Mouse (Mus musculus): ENCODE data around the gene Dhcr7. TPM values are rescaled to one million over a fixed set of nuclear protein-coding genes. Genes with fewer than 3 reads are reported as not detected.

The Dhcr7 gene
- polyA plus RNA-seq, 1 experiment: 27.8 TPM

GRCm38 (mm10) chr7:143848768-143849482, 26.0 kb downstream of the Dhcr7 start:
- Histone ChIP-seq H3K4me3 (ENCODE audit: insufficient read depth, poor library complexity, severe bottlenecking) (no peak overlapping the region), H3K79me3 (ENCODE audit: low read depth) (no peaks in the 10 kb centered on the region), H3K36me3 (ENCODE audit: control insufficient read depth, insufficient read depth) (peaks cover 15% of the 10 kb centered on the region), H3ac (ENCODE audit: control insufficient read depth, insufficient read length, low read depth) (no peak overlapping the region), H3K27me3 (ENCODE audit: control insufficient read depth, insufficient read depth, insufficient read length) (no peaks in the 10 kb centered on the region), H3K79me2 (ENCODE audit: control insufficient read depth, insufficient read depth) (no peaks in the 10 kb centered on the region)
- TF ChIP-seq MYOD1 (IDR thresholded peaks at IDR 0.05; ENCODE audit: control insufficient read depth, insufficient read length, low read depth) (no peak), CTCF (IDR thresholded peaks at IDR 0.05; ENCODE audit: control insufficient read depth, insufficient read depth, insufficient read length) (no peak), MAX (IDR thresholded peaks at IDR 0.05) (no peak), MYOG (IDR thresholded peaks at IDR 0.05; ENCODE audit: control insufficient read depth, extremely low read depth, insufficient read length) (no peak), FOSL1 (IDR thresholded peaks at IDR 0.05; ENCODE audit: insufficient read depth, low read length, poor library complexity, severe bottlenecking) (no peak), CEBPB (IDR thresholded peaks at IDR 0.05; ENCODE audit: low read depth) (no peak), USF1 (IDR thresholded peaks at IDR 0.05; ENCODE audit: low read depth) (no peak)

GRCm38 (mm10) chr7:143866538-143866937, 43.6 kb downstream of the Dhcr7 start, which contains the start of gene Gm498:
TSS of gene Gm498 (plus strand) at chr7:143866838.
- Histone ChIP-seq H3K79me2 (ENCODE audit: control insufficient read depth, insufficient read depth) (no peaks in the 10 kb centered on the region), H3ac (ENCODE audit: control insufficient read depth, insufficient read length, low read depth) (no peak within 1 kb of the TSS), H3K4me3 (ENCODE audit: insufficient read depth, poor library complexity, severe bottlenecking) (no peak within 1 kb of the TSS), H3K36me3 (ENCODE audit: control insufficient read depth, insufficient read depth) (no peaks in the 10 kb centered on the region), H3K79me3 (ENCODE audit: low read depth) (no peaks in the 10 kb centered on the region), H3K27me3 (ENCODE audit: control insufficient read depth, insufficient read depth, insufficient read length) (no peaks in the 10 kb centered on the region)
- TF ChIP-seq MAX (IDR thresholded peaks at IDR 0.05) (no peak), MYOG (IDR thresholded peaks at IDR 0.05; ENCODE audit: control insufficient read depth, extremely low read depth, insufficient read length) (no peak), FOSL1 (IDR thresholded peaks at IDR 0.05; ENCODE audit: insufficient read depth, low read length, poor library complexity, severe bottlenecking) (no peak), CTCF (IDR thresholded peaks at IDR 0.05; ENCODE audit: control insufficient read depth, insufficient read depth, insufficient read length) (no peak), CEBPB (IDR thresholded peaks at IDR 0.05; ENCODE audit: low read depth) (no peak), MYOD1 (IDR thresholded peaks at IDR 0.05; ENCODE audit: control insufficient read depth, insufficient read length, low read depth) (no peak), USF1 (IDR thresholded peaks at IDR 0.05; ENCODE audit: low read depth) (no peak)

- no peak for TF ChIP-seq MYOD1 (IDR thresholded peaks at IDR 0.05; ENCODE audit: control insufficient read depth, insufficient read length, low read depth)
- no peak for TF ChIP-seq FOSL1 (IDR thresholded peaks at IDR 0.05; ENCODE audit: insufficient read depth, low read length, poor library complexity, severe bottlenecking)
- TF ChIP-seq MAX (IDR thresholded peaks at IDR 0.05): no peak
- TF ChIP-seq USF1 (IDR thresholded peaks at IDR 0.05; ENCODE audit: low read depth): no peak
- TF ChIP-seq CTCF (IDR thresholded peaks at IDR 0.05; ENCODE audit: control insufficient read depth, insufficient read depth, insufficient read length): no peak
- TF ChIP-seq CEBPB (IDR thresholded peaks at IDR 0.05; ENCODE audit: low read depth): no peak
- TF ChIP-seq MYOG (IDR thresholded peaks at IDR 0.05; ENCODE audit: control insufficient read depth, extremely low read depth, insufficient read length): no peak
Observed at GRCm38 (mm10) chr7:143868874-143869273, 45.9 kb downstream of the Dhcr7 start.

GRCm38 (mm10) chr7:143883717-143884116, 60.8 kb downstream of the Dhcr7 start:
- Histone ChIP-seq H3K36me3 (ENCODE audit: control insufficient read depth, insufficient read depth) (no peaks in the 10 kb centered on the region), H3K79me3 (ENCODE audit: low read depth) (no peaks in the 10 kb centered on the region), H3K4me3 (ENCODE audit: insufficient read depth, poor library complexity, severe bottlenecking) (no peak overlapping the region), H3K27me3 (ENCODE audit: control insufficient read depth, insufficient read depth, insufficient read length) (no peaks in the 10 kb centered on the region), H3ac (ENCODE audit: control insufficient read depth, insufficient read length, low read depth) (no peak overlapping the region), H3K79me2 (ENCODE audit: control insufficient read depth, insufficient read depth) (no peaks in the 10 kb centered on the region)
- no peak for TF ChIP-seq FOSL1 (IDR thresholded peaks at IDR 0.05; ENCODE audit: insufficient read depth, low read length, poor library complexity, severe bottlenecking)
- TF ChIP-seq USF1 (IDR thresholded peaks at IDR 0.05; ENCODE audit: low read depth): no peak
- TF ChIP-seq MAX (IDR thresholded peaks at IDR 0.05): no peak
- no peak for TF ChIP-seq CEBPB (IDR thresholded peaks at IDR 0.05; ENCODE audit: low read depth)
- no peak for TF ChIP-seq CTCF (IDR thresholded peaks at IDR 0.05; ENCODE audit: control insufficient read depth, insufficient read depth, insufficient read length)
- TF ChIP-seq MYOG (IDR thresholded peaks at IDR 0.05; ENCODE audit: control insufficient read depth, extremely low read depth, insufficient read length): no peak
- TF ChIP-seq MYOD1 (IDR thresholded peaks at IDR 0.05; ENCODE audit: control insufficient read depth, insufficient read length, low read depth): no peak

More at GRCm38 (mm10) chr7:143868874-143869273, 45.9 kb downstream of the Dhcr7 start:
- H3K27me3 ChIP-seq (ENCODE audit: control insufficient read depth, insufficient read depth, insufficient read length): no peaks in the 10 kb centered on the region
- H3K79me2 ChIP-seq (ENCODE audit: control insufficient read depth, insufficient read depth): no peaks in the 10 kb centered on the region
- H3ac ChIP-seq (ENCODE audit: control insufficient read depth, insufficient read length, low read depth): no peak overlapping the region
- H3K4me3 ChIP-seq (ENCODE audit: insufficient read depth, poor library complexity, severe bottlenecking): no peak overlapping the region
- no peaks in the 10 kb centered on the region for H3K79me3 ChIP-seq (ENCODE audit: low read depth)
- no peaks in the 10 kb centered on the region for H3K36me3 ChIP-seq (ENCODE audit: control insufficient read depth, insufficient read depth)

GRCm38 (mm10) chr7:143891146-143891545, 68.2 kb downstream of the Dhcr7 start:
- H3K27me3 ChIP-seq (ENCODE audit: control insufficient read depth, insufficient read depth, insufficient read length): no peaks in the 10 kb centered on the region
- no peak overlapping the region for H3ac ChIP-seq (ENCODE audit: control insufficient read depth, insufficient read length, low read depth)
- H3K36me3 ChIP-seq (ENCODE audit: control insufficient read depth, insufficient read depth): no peaks in the 10 kb centered on the region
- H3K79me2 ChIP-seq (ENCODE audit: control insufficient read depth, insufficient read depth): no peaks in the 10 kb centered on the region
- no peak for TF ChIP-seq MYOG (IDR thresholded peaks at IDR 0.05; ENCODE audit: control insufficient read depth, extremely low read depth, insufficient read length)
- no peak for TF ChIP-seq CTCF (IDR thresholded peaks at IDR 0.05; ENCODE audit: control insufficient read depth, insufficient read depth, insufficient read length)
- H3K4me3 ChIP-seq (ENCODE audit: insufficient read depth, poor library complexity, severe bottlenecking): no peak overlapping the region
- no peaks in the 10 kb centered on the region for H3K79me3 ChIP-seq (ENCODE audit: low read depth)

Data from C2C12 (cell line).